Mouse (Mus musculus): Measurements from ENCODE around the gene Vmn1r67. TPM values are rescaled to one million over a fixed set of nuclear protein-coding genes. Genes with fewer than 3 reads are reported as not detected.

Gene Vmn1r67
- not detected for polyA plus RNA-seq (2014; fragmentation: Illumina TruSeq; extraction: RNeasy Lipid Tissue Mini Kit (QIAGEN cat#74804))

GRCm38 (mm10) chr7:10443031-10443430 lies at the start of gene Vmn1r67:
Gene Vmn1r67, plus strand, starts transcription at chr7:10443331.

GRCm38 (mm10) chr7:10494786-10495521 lies 51.8 kb downstream of the Vmn1r67 start, which contains the start of gene Zik1:
Gene Zik1, minus strand, starts transcription at chr7:10495394.

Other genes with a start within 250 kb of the Vmn1r67 start
- not detected for gene Vmn1r66, start 165.3 kb upstream of the Vmn1r67 start, polyA plus RNA-seq (2014; fragmentation: Illumina TruSeq; extraction: RNeasy Lipid Tissue Mini Kit (QIAGEN cat#74804))
- gene Zik1, start 52.1 kb downstream of the Vmn1r67 start, polyA plus RNA-seq (2014; fragmentation: Illumina TruSeq; extraction: RNeasy Lipid Tissue Mini Kit (QIAGEN cat#74804)), result 11.5 TPM
- not detected for gene Vmn1r68, start 115.2 kb downstream of the Vmn1r67 start, polyA plus RNA-seq (2014; fragmentation: Illumina TruSeq; extraction: RNeasy Lipid Tissue Mini Kit (QIAGEN cat#74804))
- gene Vmn1r69, start 170.3 kb downstream of the Vmn1r67 start, polyA plus RNA-seq (2014; fragmentation: Illumina TruSeq; extraction: RNeasy Lipid Tissue Mini Kit (QIAGEN cat#74804)), result not detected
- not detected for gene Vmn1r70, start 188.2 kb downstream of the Vmn1r67 start, polyA plus RNA-seq (2014; fragmentation: Illumina TruSeq; extraction: RNeasy Lipid Tissue Mini Kit (QIAGEN cat#74804))
- gene Nlrp4b, start 244.5 kb downstream of the Vmn1r67 start, polyA plus RNA-seq (2014; fragmentation: Illumina TruSeq; extraction: RNeasy Lipid Tissue Mini Kit (QIAGEN cat#74804)), result 33.2 TPM